Mouse (Mus musculus): ENCODE measurements around the gene Snx11.
"Not testable (repeated sequence)": the region's sequence is repeated elsewhere in the genome, so short reads cannot be mapped to it uniquely, and the experiment has no call there.

Snx11 gene

DNA sequence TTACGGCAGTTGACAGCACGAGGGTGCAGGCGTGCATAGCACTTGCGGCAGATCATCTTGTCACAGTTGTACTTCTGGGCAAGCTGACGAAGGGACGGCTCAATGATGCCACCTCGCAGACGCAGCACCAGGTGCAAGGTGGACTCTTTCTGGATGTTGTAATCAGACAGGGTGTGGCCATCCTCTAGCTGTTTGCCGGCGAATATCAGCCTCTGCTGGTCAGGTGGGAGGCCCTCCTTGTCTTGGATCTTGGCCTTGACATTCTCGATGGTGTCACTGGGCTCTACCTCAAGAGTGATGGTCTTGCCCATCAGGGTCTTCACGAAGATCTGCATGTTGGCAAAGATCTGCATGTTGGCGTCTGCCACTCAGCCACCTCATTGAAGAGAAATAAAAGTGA is 18.1 kb upstream of the Snx11 start:
- DNase-seq (ENCODE audit: low spot score): no peak

DNA sequence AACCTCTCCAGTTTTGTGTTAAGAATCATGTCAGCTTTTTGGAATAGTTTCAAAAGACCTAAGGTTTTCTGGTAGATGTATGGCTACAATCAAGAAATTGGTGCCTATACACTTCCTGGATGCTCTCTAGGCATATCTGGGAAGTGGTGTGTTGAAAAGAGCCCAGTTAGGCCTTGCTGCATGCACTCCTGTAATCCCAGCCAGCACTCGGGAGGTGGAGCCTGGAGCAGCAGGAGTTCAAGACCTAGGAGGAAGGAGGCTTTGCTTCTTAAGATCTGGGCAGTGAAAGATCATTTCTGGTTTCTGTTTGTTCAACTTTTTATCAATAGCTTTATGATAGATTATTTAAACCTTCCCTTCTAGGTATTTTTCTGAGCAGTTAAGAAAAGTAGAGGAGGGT is 13.3 kb upstream of the Snx11 start:
- DNase-seq (ENCODE audit: low spot score): no peak

DNA sequence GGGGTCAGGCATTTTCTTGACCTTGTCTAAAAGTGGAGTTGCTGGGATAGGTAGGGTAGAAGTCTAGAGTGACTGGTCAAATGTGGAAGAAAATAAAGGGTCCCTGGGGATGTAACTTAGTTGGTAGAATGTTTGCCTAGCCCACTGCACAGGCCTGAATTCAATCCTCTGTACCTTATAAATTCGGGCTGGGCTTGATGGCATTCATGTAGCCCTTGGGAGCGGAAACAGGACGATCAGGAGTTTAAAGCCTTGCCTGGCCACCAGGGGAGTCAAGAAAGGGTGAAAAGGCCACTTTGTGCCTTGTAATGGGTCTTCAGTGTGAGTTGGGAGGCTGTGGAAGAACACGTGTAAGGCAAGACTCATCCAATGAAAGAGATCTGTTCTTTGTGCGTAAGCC is 12.6 kb upstream of the Snx11 start:
- DNase-seq (ENCODE audit: low spot score): no peak

DNA sequence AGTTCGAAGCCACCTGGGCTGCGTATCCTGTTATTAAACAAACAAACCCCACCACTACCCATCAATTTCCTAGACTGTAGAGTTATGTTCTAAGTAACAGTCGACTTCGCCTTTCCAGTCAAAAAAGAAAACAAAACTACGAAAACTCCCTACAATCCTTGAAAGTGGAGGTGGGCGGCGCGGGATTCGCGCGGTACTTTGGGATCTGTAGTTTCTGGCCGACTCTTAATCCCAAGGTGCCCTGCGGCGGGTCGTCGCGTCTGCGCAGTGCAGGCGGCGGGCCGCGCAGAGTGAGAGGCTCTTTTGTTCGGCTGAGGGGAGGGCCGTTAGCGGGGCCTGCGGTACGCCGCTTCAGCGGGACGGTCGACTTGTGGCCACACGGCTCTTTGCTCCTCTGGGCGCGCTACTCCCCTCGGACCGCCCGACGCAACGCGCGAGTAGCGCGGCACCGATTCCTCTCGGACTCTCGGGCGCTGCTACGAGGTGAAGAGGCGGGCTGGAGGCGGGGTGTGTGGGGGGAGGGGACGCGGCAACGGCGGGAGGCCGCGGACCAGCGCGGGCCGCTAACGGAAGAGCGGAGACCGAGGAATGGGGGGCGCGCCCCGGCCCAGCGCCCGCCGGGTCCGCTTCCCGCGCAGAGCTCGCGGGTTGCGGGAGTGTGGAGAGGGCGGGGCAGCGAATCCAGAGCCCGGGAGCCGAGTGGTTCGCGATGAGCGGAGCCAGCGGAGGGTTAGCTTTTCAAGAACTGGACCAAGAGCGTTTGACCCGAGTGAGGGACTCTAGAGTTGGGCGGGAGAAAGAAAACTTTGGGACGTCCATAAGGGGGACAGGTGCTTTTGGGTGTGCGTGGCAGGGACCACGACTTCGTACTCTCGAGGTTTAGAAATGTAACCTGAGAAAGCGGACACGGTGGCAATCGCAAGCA is 11.8 kb upstream of the Snx11 start, which contains the start of gene Cbx1:
Gene Cbx1 (plus strand): TSS at position 257 of the 925 bp plus-strand sequence.
- peak; percentile 93 for DNase-seq (ENCODE audit: low spot score)

DNA sequence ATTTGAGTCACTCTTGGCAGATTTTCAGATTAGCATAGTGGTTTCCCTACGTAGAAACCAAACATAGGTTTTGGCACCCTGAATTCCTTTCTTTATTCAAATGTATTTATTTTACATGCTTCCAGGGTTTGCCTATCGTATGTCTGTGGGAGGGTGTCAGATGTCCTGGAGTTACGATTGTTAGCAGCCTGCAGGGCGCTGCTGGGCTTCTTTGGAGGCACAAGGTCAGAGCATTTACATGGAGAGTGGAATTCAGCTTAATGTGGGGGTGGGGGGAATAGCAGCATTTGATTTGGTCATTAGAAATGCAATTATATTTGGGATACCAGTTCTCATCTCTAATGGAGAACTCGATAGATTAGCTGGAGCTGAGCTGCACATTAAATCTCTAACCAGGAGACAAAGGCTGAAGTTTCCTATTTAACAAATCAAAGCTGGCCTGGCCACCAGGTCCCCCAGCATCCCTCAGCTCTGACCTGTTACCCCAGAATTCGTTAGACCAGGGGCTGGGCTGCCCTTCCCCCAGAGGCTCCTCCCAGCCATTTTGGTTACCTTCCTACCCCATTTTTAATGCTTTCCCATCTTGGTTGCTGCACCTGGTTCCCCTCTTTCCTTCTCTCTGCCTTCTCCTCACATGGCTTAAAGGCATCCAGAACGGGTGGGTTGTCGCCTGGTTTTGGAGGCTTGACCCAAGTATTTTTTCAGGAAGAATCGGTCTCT is 9.5 kb upstream of the Snx11 start:
- DNase-seq (ENCODE audit: low spot score): no peak

DNA sequence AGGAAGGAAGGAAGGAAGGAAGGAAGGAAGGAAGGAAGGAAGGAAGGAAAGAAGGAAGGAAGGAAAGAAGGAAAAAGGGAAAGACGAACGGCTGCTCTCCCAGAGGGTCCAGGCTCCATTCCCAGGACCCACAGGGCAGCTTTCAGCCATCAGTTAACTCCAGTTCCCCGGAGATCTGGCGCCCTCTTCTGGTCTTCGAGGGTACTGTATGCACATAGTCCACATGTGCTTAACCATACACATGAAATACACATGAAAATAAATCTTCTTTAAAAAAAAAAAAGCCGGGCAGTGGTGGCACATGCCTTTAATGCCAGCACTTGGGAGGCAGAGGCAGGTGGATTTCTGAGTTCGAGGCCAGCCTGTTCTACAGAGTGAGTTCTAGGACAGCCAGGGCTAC is 7.5 kb upstream of the Snx11 start:
- peak; percentile 76 for DNase-seq (ENCODE audit: low spot score)

DNA sequence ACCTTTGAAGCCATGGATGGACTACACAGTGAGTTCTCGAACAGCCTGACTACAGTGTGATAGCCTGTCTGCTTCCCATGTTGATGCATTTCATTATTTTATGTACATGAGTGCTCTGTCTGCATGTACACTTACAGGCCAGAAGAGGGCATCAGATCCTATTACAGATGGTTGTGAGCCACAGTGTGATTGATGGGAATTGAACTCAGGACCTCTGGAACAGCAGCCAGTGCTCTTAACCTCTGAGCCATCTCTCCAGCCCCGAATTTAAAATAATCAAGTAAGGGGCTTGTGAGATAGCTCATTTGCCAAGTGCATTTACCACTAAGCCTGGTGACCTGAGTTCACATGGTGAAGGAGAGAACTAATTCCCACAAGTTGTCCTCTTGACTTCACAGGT is 4.1 kb upstream of the Snx11 start:
- no peak for DNase-seq (ENCODE audit: low spot score)

DNA sequence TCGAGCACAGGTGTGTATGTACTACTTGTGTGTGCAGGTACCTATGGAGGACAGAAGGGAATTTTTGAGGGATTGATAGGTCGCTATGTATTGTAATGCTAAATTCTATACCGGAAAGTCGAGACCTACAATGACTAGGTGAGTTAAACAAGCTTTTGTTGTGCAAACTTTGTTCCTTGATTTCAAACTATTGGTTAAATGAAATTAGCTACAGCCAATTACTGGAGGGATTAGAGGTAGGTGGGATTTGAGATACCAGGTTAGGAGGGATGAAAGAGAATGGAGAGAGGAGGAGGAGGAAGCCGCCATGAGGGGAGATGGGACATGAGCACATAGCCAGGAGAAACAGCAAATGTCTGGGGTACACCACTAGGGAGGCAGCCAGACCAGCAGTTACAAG is 2.9 kb upstream of the Snx11 start:
- no peak for DNase-seq (ENCODE audit: low spot score)

DNA sequence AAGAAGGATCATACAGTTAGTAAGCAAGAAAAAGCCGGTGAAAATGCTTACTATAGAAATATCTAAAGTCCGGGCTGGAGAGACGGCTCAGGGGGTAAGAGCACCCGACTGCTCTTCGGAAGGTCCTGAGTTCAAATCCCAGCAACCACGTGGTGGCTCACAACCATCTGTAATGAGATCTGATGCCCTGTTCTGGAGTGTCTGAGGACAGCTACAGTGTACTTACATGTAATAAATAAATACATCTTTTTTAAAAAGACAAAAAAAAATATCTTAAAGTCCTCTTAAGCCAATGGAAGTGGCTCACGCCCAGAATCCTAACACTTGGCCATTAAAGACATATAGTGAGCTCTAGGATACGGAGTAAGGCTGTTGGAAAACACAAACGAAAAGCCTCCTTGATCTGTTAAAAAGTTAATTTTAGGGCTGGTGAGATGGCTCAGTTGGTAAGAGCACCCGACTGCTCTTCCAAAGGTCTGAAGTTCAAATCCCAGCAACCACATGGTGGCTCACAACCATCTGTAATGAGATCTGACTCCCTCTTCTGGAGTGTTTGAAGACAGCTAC is 785 bp upstream of the Snx11 start:
- not testable (repeated sequence) for DNase-seq (ENCODE audit: low spot score)

DNA sequence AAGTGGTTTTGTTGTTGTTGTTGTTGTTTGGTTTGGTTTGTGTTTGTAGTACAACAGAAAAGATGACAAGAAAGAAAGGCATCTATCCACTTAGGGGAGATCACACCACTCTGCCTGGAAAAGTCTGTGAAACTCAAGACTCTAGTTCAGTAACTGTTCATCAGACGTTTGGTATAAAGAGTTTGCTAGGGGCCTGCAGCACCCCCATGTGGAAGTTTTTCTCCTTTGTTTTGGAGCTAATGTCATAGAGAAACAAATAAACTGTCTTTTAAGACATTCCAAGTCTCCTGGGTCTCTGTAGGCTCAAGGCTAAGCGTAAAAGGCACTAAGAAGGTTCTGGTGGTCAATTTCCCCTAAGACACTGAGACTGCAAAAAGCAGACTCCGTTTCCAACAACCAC is 1.3 kb downstream of the Snx11 start:
- DNase-seq (ENCODE audit: low spot score): no peak

DNA sequence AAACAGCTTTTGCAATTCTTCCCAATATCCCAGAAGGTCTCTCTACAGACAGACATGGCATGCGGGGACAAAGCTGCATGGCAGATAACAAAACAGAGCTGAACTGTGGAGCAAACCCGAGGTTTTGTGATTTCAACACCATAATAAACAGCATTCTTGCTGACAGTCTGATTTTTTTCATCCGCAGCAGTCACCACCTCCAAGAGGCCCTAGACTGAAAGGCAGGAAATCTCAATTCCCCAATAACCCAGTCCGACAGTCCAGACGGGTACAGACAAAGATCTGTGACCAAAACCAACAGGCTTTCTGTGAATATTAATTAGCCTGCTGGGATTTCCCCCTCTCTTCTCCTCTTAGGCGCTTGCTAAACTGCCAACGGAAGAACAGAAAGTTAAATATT is 1.7 kb downstream of the Snx11 start:
- DNase-seq (ENCODE audit: low spot score): no peak

DNA sequence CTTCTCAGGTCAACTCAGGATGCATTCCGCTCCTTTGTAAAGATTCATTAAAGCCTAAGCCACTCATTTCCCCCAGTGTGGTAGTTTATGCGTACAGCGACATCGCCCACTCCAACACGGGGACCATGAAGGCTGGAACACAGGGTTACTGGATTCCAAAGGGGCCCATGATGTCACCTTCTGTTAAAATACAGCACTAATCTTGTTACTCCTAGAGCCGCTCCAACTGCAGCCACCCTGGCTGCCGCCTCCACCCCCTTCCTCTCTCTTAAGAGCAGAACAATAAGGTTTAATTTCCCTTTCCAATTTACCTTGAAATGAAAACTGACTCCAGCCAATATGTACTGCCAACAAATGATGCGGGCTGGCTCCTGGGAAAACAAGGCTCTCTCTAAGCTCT is 2.3 kb downstream of the Snx11 start:
- DNase-seq (ENCODE audit: low spot score): no peak

DNA sequence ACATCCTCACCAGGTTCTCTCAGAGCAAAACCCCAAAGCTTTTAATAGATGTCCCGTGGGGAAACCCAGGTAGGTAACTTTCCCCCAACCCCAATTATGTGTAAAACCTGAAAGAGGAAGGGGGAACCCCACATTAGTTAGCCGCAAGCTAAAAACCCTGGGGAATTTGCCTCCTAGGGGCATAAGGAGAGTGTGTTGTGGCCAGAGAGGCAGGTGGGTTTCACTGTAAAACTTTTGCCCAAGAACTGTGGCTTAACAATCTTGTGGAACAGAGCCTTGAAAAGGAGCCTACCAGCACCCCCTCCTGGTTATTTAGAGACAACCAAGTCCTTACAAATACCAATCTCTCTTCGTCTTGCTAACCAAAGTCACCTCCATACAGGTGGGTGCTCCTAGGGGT is 2.8 kb downstream of the Snx11 start:
- DNase-seq (ENCODE audit: low spot score): no peak

DNA sequence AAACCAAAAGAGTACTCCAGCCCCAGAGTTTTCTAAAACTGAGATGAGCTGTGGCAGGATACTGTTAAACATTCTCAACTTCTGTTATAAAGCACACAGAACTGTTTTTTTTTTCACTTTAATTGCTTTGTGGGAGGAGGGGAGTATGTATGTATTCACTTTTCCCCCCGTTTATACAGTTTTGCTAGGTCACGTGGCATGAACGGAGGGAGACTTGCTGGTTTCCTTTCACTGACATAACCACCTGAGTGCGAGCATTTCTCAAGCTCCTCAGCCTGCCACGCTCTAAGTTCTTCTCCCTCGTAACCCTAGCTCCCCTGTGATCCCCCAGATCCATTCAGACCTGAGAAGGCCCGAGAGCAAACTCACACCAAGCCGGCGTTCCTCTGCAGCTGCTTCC is 4.9 kb downstream of the Snx11 start:
- no peak for DNase-seq (ENCODE audit: low spot score)

DNA sequence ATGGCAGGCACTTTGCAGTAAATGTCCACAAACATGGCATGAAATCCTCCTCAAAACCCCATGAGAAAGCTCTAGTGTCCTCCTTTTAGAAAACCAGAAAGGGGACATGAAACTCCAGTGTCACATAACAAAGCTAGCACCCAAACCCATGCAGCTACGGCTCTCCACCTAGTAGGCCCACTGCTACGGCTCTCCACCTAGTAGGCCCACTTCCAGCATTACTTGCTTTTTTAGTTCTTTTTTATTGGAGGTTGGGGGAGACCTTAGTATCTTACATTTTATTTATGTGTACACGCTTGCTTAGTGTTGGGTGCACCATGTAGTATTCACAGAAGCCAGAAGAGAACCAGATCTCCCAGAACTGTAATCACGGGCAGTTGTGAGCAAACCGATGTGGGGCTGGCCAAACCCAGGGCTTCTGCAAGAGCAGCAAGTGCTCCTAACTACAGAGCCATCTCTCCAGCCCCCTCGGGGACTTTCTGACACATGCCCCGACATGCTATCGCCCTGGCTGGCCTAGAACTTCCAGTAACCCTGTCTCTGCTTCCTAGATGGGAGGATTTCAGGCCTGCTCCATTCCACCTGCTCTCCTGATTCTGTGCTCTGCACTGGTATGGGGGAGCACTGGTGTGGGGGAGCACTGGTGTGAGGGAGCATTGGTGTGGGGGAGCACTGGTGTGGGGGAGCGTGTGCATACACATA is 5.9 kb downstream of the Snx11 start:
- no peak for DNase-seq (ENCODE audit: low spot score)

DNA sequence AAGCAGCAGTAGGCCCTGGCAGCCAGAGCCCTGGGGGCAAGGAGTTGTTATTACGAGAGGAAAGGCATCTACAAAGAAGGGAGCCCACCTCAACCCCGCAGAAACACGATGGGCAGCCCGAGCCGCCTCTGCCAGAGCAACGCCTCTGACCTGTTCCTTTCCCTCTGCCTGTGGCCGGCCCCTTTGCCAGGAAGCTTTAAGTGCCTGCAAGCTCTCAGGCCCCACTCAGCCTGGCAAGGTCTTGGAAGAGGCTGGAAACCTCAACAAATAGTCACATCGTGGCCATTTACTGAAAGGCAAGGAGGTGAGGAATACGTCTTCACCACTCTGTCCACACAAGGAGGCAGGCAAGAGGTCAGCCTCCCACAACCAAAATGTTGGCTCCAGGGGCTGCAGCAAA is 9.1 kb downstream of the Snx11 start:
- DNase-seq (ENCODE audit: low spot score): no peak

DNA sequence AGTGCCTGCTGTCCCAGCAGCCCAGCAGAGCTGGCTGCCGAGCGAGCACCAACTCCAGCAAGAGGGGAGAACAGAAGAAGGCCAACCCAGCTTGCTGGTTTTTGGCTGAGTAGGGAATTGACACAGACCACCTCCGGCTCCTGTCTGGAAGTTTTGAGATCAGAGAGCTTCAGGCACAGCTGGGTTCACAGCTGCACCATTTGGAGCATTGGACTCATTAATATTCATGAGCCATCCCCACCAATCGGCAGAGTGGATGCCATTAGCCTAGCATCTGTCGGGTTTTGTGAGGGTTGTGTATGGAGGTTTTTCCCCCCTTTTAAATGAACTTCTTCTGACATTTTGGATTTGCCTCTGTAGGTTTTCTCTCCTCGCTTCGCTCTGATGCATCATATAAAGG is 10.3 kb downstream of the Snx11 start:
- no peak for DNase-seq (ENCODE audit: low spot score)

DNA sequence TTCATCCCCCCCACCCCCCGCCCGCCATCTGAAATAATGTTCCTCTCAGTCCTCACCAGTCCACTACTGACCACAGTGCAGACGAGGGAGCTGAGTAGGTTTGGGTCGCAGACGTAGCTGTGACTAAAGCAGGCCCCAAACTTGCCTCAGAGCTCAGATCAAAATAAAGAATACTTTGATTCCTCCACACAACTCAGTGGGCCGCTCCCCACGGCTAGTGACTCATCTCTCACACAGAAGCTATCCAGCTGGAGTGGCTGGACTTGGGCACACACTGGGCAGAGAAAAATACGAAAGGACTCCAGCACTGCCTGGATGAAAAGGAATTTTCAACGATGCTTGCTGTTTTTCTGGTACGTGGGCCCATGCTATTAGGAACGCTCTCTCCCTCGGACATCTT is 10.8 kb downstream of the Snx11 start:
- no peak for DNase-seq (ENCODE audit: low spot score)

DNA sequence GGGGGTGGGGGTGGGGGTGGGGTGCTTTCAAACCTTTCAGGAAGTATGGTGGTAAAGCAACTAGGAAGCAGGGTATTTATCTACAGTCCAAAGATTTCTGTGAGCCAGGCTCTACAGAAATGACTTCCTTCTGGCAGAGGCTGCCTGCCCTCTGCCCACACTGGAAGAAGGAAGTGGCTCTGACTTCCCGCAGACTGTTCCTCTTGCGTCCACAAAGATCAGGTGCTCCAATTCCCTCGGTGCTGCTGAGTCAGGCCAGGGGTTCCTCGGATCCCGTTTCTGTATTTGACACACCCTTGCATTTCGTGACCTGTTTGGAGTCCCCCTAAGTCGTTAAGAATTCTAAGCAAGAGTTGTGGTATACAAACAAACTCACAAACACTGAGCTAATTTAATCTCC is 11.7 kb downstream of the Snx11 start:
- no peak for DNase-seq (ENCODE audit: low spot score)

DNA sequence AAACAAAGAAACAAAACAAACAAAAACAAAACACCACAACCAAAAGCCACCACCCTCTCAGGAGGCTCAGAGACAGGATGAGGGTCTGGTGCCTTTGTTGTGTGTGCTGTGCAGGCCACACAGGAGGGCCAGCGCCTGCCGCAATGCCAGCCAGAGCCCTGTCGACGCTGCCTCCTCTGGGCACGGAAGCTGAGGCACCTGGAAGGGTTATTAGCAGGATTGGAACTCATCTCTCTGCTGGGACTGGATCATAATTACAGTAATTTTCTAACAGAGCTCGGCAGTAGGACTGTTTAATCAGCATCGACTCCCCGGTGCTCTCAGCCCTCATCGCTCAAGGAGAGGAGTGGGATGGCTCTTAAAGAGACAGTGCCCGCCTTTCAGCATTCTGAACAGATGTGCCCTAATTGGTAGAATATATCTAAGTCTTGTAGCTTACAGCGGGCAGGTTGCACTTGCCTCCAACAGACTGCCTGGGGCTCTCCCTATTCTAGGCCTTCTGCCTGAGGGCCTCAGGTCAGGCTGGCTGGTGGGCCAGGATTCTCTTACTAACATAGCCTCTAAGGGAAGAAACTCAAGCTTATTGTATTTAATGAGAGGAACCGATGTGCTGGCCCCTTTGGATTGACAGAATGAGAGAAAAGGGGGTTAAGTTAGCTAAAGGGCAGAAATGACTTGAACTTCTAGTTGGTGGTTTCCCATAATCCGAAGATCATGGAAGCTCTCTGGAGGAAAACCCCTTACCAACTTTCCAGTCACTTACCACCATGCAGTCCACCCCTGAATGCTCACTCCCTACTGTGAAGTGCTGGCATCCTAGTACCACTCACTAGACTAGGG is 12.6 kb downstream of the Snx11 start:
- DNase-seq (ENCODE audit: low spot score): no peak

DNA sequence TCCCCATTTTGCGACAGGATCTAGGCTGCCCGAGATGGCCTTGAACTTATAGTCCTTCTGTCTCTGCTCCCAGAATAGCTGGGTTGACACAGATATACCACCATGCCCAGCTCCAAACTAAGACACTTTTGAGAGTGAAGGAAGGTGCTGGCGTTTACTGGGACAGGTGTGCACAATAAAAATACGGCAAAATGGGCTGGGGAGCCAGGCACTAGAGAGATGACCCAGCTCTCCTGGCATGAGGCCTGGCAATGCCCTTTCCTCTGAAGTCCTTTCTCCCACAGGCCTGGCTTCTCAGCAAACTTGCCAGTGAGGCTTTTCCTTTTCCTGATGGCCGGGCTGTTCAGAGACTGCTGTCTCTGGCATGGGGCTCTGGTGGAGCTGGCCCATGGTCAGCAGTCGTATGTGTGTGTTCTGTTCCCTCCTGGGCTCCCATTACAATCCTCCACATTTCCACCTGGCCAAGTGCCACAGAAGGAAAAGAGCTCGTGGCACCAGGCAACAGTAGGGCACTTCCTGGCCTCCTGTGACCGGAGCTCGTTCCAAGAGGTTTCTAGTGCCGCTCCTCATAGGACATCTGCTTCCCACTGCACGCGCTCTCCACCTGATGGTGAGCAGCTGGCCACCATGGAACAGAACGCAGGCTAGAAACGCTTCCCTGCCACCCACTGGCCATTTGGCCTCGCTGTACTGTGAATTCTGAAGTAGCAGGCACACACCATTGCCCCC is 14.5 kb downstream of the Snx11 start:
- no peak for DNase-seq (ENCODE audit: low spot score)

Measured in testis, postnatal 14 days (tissue).